Mouse (Mus musculus) liver, postnatal 0 days (tissue): ENCODE measurements around the gene Madcam1. TPM values are rescaled to one million over a fixed set of nuclear protein-coding genes. Genes with fewer than 3 reads are reported as not detected.

Source experiments
- ATAC-seq: fragments of 200-750 bp; cut with Nextera tagmentation; 2 replicates; pipeline ENCODE4 v1.8.0; 2017; ENCODE audit warnings: mild to moderate bottlenecking, moderate library complexity
- DNase-seq: peaks from one replicate; pipeline ENCODE4 v3.0.0-alpha.2; 2016
- H3K27ac ChIP-seq: fragments of 300-500 bp; sonication (generic); 2 replicates; pipeline ENCODE4 v1.5.1; 2014; ENCODE audit warnings: antibody characterized with exemption, moderate library complexity, mild to moderate bottlenecking, low read depth
- H3K27me3 ChIP-seq: fragments of 300-500 bp; sonication (generic); 2 replicates; pipeline ENCODE4 v1.6.1; 2014; ENCODE audit warnings: low read length, control low read depth, mixed read lengths; ENCODE audit not compliant: insufficient read depth
- H3K36me3 ChIP-seq: fragments of 300-500 bp; sonication (generic); replicated peaks from 2 replicates; pipeline ENCODE4 v1.6.1; 2014; ENCODE audit warnings: mild to moderate bottlenecking, control low read depth, low read length, moderate library complexity, mixed read lengths; ENCODE audit not compliant: insufficient read depth
- H3K4me1 ChIP-seq: fragments of 300-500 bp; sonication (generic); 2 replicates; pipeline ENCODE4 v1.6.1; 2014; ENCODE audit warnings: antibody characterized with exemption, mild to moderate bottlenecking, control low read depth; ENCODE audit not compliant: insufficient read depth
- H3K4me2 ChIP-seq: fragments of 300-500 bp; sonication (generic); 2 replicates; pipeline ENCODE4 v1.6.1; 2014; ENCODE audit warnings: low read depth, mild to moderate bottlenecking, low read length, moderate library complexity, mixed read lengths
- H3K4me3 ChIP-seq: fragments of 300-500 bp; sonication (generic); 2 replicates; pipeline ENCODE4 v1.5.1; 2014; ENCODE audit warnings: low read depth, low read length
- H3K9ac ChIP-seq: fragments of 300-500 bp; sonication (generic); replicated peaks from 2 replicates; pipeline ENCODE4 v1.6.1; 2014; ENCODE audit warnings: mild to moderate bottlenecking, moderate library complexity
- H3K9me3 ChIP-seq: fragments of 300-500 bp; sonication (generic); 2 replicates; pipeline ENCODE4 v1.6.1; 2016; ENCODE audit warnings: mild to moderate bottlenecking, control low read depth, low read length, mixed read lengths
- CTCF ChIP-seq: sonication (generic); IDR thresholded peaks from 2 replicates; pipeline ENCODE4 v1.5.1; 2016; ENCODE audit warnings: antibody characterized with exemption, low read depth
- EP300 ChIP-seq: IDR thresholded peaks from 2 replicates; pipeline ENCODE4 v1.6.1; 2016; ENCODE audit warnings: antibody characterized with exemption, low read depth, mild to moderate bottlenecking
- WGBS: fragments of 180-500 bp; shearing (Covaris S2); extraction: QIAGEN DNeasy Blood & Tissue Kit; methylation state at CpG from one replicate; pipeline ENCODE4 v1.1.7; 2014; ENCODE audit not compliant: insufficient replicate concordance; 5-methylcytosine and 5-hydroxymethylcytosine counted together
- polyA plus RNA-seq: library from polyadenylated mRNA; unstranded; fragments of >200 nt; fragmentation: Nextera tagmentation; extraction: Ambion mirVana; gene quantifications from 2 replicates; pipeline ENCODE4 v1.2.1, GENCODE M21; 2015

Madcam1 gene
- polyA plus RNA-seq, 1 experiment from 2014 or later, result 0.19 TPM

- 83% methylated on average over 2 of the region's 2 CpGs for WGBS
- H3K4me3 ChIP-seq, result no peak overlapping the region
- peaks cover 22% of the 10 kb centered on the region for H3K4me1 ChIP-seq
- H3K27ac ChIP-seq, result no peak overlapping the region
- ATAC-seq (no peak), DNase-seq (no peak)
- no peak overlapping the region for H3K9ac ChIP-seq
- no peak overlapping the region for H3K4me2 ChIP-seq
- peaks cover 49% of the 10 kb centered on the region for H3K36me3 ChIP-seq
- TF ChIP-seq CTCF, result no peak
- no peak for TF ChIP-seq EP300
- H3K27me3 ChIP-seq, result no peaks in the 10 kb centered on the region
- no peaks in the 10 kb centered on the region for H3K9me3 ChIP-seq
Observed at GRCm38 (mm10) chr10:79686219-79686618, 21.9 kb downstream of the Madcam1 start.

GRCm38 (mm10) chr10:79686691-79687090 lies 22.3 kb downstream of the Madcam1 start:
- no peak overlapping the region for H3K4me3 ChIP-seq
- peaks cover 49% of the 10 kb centered on the region for H3K36me3 ChIP-seq
- H3K9ac ChIP-seq, result no peak overlapping the region
- no peak overlapping the region for H3K4me2 ChIP-seq
- H3K27me3 ChIP-seq, result no peaks in the 10 kb centered on the region
- 100% methylated on average over 1 of the region's 1 CpGs for WGBS
- H3K27ac ChIP-seq, result no peak overlapping the region
- DNase-seq (no peak), ATAC-seq (no peak)
- TF ChIP-seq CTCF (no peak), EP300 (no peak)
- no peaks in the 10 kb centered on the region for H3K9me3 ChIP-seq
- peaks cover 19% of the 10 kb centered on the region for H3K4me1 ChIP-seq

GRCm38 (mm10) chr10:79687513-79687912 lies 23.2 kb downstream of the Madcam1 start:
- Histone ChIP-seq H3K4me1 (peaks cover 19% of the 10 kb centered on the region), H3K4me2 (no peak overlapping the region), H3K9ac (no peak overlapping the region), H3K36me3 (peaks cover 49% of the 10 kb centered on the region), H3K27me3 (no peaks in the 10 kb centered on the region), H3K9me3 (no peaks in the 10 kb centered on the region), H3K4me3 (no peak overlapping the region), H3K27ac (no peak overlapping the region)
- TF ChIP-seq EP300, result no peak
- no peak for TF ChIP-seq CTCF
- ATAC-seq (no peak), DNase-seq (no peak)
- WGBS, result 97% methylated on average over 6 of the region's 6 CpGs

GRCm38 (mm10) chr10:79688720-79689119 lies 24.4 kb downstream of the Madcam1 start, which contains the start of gene Gzmm:
Gzmm (plus strand) TSS chr10:79689020.
- 85% methylated on average over 4 of the region's 4 CpGs for WGBS
- no peak within 1 kb of the TSS for H3K4me2 ChIP-seq
- H3K27ac ChIP-seq, result no peak within 1 kb of the TSS
- H3K9ac ChIP-seq, result no peak within 1 kb of the TSS
- peaks cover 10% of the 10 kb centered on the region for H3K4me1 ChIP-seq
- DNase-seq (no peak), ATAC-seq (0 out of 2 replicates have a peak, but pooled peaks have one; percentile 16)
- TF ChIP-seq EP300 (no peak), CTCF (no peak)
- no peaks in the 10 kb centered on the region for H3K27me3 ChIP-seq
- H3K9me3 ChIP-seq, result no peaks in the 10 kb centered on the region
- H3K4me3 ChIP-seq, result no peak within 1 kb of the TSS
- H3K36me3 ChIP-seq, result peaks cover 49% of the 10 kb centered on the region

GRCm38 (mm10) chr10:79689178-79689577 lies 24.8 kb downstream of the Madcam1 start:
- Histone ChIP-seq H3K36me3 (peaks cover 49% of the 10 kb centered on the region), H3K4me2 (no peak overlapping the region), H3K9ac (no peak overlapping the region), H3K9me3 (no peaks in the 10 kb centered on the region), H3K4me3 (no peak overlapping the region), H3K4me1 (peaks cover 6% of the 10 kb centered on the region), H3K27me3 (no peaks in the 10 kb centered on the region), H3K27ac (no peak overlapping the region)
- no peak for TF ChIP-seq CTCF
- no peak for TF ChIP-seq EP300
- ATAC-seq (no peak), DNase-seq (no peak)
- 84% methylated on average over 3 of the region's 3 CpGs for WGBS

GRCm38 (mm10) chr10:79691986-79692548 lies 27.7 kb downstream of the Madcam1 start:
- no peak for DNase-seq
- Histone ChIP-seq H3K27me3 (no peaks in the 10 kb centered on the region), H3K9ac (no peak overlapping the region), H3K4me3 (no peak overlapping the region), H3K9me3 (no peaks in the 10 kb centered on the region), H3K27ac (no peak overlapping the region), H3K36me3 (peaks cover 23% of the 10 kb centered on the region), H3K4me1 (peaks cover 14% of the 10 kb centered on the region), H3K4me2 (no peak overlapping the region)
- ATAC-seq, result no peak
- 94% methylated on average over 2 of the region's 2 CpGs for WGBS
- TF ChIP-seq EP300, result no peak
- TF ChIP-seq CTCF, result peak; percentile 51
